Mouse (Mus musculus) c-Kit-positive CD71-negative TER-119-negative erythroid progenitor cells, embryonic 14.5 days (primary cell): ENCODE data around the gene Olig3.

Source experiments
- DNase-seq: peaks from one replicate; pipeline ENCODE4 v3.0.0-alpha.2; 2013; ENCODE audit warnings: low read depth

The Olig3 gene

GRCm38 (mm10) chr10:19356071-19356583 is at the start of gene Olig3:
Olig3 (plus strand) TSS chr10:19356533.
- no peak for DNase-seq

- no peak for DNase-seq
Observed at GRCm38 (mm10) chr10:19309681-19310395, 46.5 kb upstream of the Olig3 start.

DNA sequence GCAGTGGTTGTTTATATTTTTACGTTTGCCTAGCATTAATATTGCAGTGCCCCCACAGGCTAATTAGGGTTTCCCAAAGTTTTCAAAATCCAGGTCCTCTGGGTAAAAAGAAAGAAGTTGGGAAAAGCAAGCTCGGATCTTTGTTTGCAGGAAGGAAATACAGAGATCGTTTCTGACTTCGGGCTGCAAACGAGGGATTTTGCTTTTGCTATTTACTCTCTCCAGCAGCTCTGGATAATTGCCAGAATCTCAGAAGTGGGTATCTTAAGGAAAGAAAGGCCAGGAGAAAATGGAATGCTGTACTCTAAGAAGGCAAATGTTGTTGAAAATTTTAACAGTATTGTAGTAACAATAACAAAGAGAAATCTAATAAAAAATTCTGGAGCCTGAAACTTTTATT is 45.9 kb upstream of the Olig3 start:
- DNase-seq = no peak

GRCm38 (mm10) chr10:19317962-19318812 is 38.1 kb upstream of the Olig3 start:
- no peak for DNase-seq

- no peak for DNase-seq
Observed at GRCm38 (mm10) chr10:19321781-19322180, 34.6 kb upstream of the Olig3 start.

- DNase-seq = no peak
Observed at GRCm38 (mm10) chr10:19329191-19329777, 27.0 kb upstream of the Olig3 start.

GRCm38 (mm10) chr10:19333425-19333824 is 22.9 kb upstream of the Olig3 start:
- no peak for DNase-seq

GRCm38 (mm10) chr10:19338695-19339630 is 17.4 kb upstream of the Olig3 start:
- no peak for DNase-seq

DNA sequence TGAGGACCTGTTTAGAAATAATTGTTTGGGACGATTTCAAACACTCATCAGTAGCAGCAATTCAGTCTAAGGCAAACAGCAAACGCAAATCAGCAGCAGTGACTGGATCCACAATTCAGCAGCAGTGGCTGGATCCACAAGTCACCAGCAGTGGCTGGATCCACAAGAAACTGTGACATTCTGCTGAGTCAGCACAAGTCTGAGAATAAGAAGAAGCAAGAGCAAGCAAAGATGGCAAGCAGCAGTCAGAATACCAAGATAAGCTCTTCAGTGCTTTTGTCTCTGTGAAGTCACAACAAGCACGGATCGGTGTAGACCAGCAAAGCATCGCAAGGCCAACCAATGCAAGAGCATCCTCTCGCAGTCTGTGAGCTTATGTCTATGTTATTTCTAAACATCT is 12.3 kb upstream of the Olig3 start:
- no peak for DNase-seq

DNA sequence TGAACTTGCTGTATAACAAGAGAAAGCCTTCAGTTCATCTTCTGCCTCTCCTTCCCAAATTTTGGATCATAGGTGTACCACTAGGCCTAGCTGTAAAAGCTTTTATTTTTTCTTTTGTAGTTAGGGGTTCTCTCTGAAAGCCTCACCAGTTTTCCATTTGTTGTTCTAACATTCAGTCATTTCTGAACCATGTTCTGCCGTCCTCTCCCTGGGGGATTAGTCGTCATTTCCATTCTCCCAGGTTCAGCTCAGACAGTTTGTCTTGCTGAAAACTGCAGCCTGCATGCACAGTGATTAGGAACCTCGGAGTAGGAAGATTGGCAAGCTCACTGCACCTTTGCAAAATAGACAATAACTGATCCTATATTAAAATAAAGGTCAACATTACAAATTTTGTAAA is 7.0 kb upstream of the Olig3 start:
- no peak for DNase-seq

- no peak for DNase-seq
Observed at GRCm38 (mm10) chr10:19352006-19352877, 4.1 kb upstream of the Olig3 start.

- DNase-seq = no peak
Observed at GRCm38 (mm10) chr10:19352878-19353301, 3.4 kb upstream of the Olig3 start.

- no peak for DNase-seq
Observed at GRCm38 (mm10) chr10:19353631-19354030, 2.7 kb upstream of the Olig3 start.

DNA sequence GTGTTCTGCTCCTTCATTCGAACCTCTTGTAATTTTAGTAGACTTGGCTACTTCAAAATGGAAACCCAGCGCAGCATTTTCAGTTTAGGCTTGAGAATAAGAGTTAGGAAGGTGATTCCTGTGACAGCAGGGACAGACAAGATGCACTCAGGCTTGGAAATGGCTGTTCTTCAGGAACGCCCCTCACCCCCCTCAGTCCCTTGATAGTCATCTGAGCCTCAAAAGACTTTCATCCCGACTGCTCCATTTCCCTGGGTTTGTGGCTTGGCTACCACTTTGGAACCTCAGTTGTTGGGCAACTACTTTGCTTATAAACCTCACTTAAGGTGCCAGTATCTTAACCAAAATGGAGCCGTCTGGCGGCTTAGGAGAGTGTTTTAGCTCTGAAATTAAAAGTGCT is 2.2 kb upstream of the Olig3 start:
- DNase-seq = no peak

DNA sequence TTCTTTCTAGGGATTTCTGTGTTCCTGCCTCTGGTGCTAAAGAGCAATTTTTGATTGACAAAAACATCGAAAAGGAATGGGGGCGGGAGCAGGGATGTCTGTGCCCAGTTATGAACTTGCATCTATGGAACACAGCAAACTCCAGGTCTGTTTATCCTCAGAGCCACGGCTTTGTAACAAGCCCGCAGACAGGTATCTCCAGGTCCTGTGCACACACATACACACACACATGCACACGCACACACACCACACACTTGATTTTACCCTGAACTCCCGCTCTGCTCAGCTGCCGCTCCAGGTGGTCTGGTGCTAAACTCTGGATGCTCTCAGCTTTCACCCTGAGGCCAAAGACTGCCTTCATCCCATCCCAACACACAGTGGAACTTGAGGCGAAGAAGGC is 1.3 kb upstream of the Olig3 start:
- DNase-seq = no peak

DNA sequence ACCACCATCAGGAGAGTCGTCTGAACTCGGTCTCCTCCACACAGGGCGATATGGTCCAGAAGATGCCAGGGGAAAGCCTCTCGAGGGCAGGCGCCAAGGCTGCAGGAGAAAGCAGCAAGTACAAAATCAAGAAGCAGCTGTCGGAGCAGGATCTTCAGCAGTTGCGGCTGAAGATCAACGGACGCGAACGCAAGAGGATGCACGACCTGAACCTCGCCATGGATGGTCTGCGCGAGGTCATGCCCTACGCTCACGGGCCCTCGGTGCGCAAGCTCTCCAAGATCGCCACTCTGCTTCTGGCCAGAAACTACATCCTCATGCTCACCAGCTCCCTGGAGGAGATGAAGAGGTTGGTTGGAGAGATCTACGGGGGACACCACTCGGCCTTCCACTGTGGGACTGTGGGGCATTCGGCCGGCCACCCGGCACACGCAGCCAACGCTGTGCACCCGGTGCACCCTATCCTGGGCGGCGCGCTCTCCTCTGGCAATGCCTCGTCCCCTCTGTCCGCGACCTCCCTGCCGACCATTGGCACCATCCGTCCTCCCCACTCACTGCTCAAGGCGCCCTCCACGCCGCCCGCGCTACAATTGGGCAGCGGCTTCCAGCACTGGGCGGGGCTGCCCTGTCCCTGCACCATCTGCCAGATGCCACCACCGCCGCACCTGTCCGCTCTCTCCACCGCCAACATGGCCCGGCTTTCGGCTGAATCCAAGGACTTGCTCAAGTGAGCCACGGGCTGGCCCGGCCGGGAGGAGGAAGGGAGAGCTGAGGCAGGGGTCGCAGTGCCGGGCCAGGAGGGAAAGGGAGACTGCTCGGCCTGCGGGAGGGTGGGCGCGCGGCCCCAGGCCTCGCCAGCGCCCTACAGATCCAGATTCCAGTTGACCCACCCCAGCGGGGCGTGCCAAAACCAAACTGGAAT is 648 bp downstream of the Olig3 start:
- DNase-seq = no peak

GRCm38 (mm10) chr10:19357848-19358247 is 1.5 kb downstream of the Olig3 start:
- DNase-seq = no peak

DNA sequence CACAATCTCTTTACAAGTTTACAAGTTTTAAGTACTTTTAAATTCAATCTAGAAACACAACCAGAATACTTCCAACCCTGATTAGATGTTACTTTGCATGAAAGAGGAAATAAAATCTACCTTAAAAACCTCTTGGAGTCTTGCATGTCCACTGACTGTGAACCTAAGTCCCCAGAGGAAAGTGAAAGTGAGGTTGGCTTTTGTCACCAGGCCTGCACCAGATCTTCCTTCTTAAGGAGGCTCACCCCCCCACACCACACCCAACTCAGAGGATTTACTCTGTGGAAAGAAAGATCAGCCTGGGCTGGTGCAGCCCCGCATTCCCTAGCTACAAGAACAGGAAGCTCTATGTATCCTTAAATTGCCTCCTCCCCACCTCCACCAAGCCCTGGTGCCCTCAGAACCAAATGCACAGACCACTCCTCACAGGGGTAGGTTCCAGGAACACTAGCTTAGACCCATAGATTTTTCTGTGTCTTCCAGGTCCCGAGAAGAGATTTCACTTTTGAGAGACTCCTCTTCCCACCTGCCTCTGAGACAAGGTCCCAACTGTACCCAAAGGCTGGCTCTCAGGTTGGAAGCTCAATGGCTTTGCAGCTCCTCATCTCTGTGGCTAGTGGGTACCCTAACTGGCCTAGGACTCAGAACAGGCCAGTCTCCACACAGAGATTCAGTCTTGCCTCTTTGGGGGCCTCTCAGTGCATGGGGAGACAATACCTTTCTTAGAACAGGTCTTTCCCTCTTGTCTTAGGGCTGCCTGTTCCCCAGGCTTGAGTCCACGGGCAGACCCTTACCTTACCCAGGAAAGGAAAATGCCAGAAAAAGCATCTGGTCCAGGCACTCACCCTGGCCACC is 4.3 kb downstream of the Olig3 start:
- DNase-seq = no peak
